Mouse (Mus musculus): ENCODE data around the gene C77080. TPM values are rescaled to one million over a fixed set of nuclear protein-coding genes. Genes with fewer than 3 reads are reported as not detected.

Gene C77080
- 0.47 and 0.59 TPM in 2 replicates for polyA plus RNA-seq (2015; fragmentation: Nextera tagmentation; extraction: Ambion mirVana)

- Histone ChIP-seq H3K4me2 (no peak within 1 kb of the TSS), H3K4me3 (replicated peaks) (no peak within 1 kb of the TSS), H3K27me3 (no peaks in the 10 kb centered on the region; the same call in 1 of the 2 replicates), H3K36me3 (no peaks in the 10 kb centered on the region), H3K9me3 (replicated peaks) (no peaks in the 10 kb centered on the region), H3K27ac (peak within 1 kb of the TSS; percentile 31; the same call in 1 of the 2 replicates), H3K9ac (no peak within 1 kb of the TSS), H3K4me1 (replicated peaks) (peaks cover 38% of the 10 kb centered on the region)
- no peak for DNase-seq
- ATAC-seq (ENCODE audit: low read depth) = no peak
- 33% methylated on average over 3 of the region's 4 CpGs for WGBS (ENCODE audit: insufficient replicate concordance)
These were observed at the start of gene C77080 for GRCm38 (mm10) chr4:129261196-129261595. Gene C77080 (minus strand): TSS chr4:129261404.

- 69% methylated on average over 1 of the region's 1 CpGs for WGBS (ENCODE audit: insufficient replicate concordance)
- Histone ChIP-seq H3K9ac (no peak overlapping the region), H3K36me3 (peaks cover 69% of the 10 kb centered on the region), H3K9me3 (replicated peaks) (no peaks in the 10 kb centered on the region), H3K4me1 (replicated peaks) (peaks cover 25% of the 10 kb centered on the region), H3K27ac (no peak overlapping the region), H3K4me3 (replicated peaks) (no peak overlapping the region), H3K27me3 (no peaks in the 10 kb centered on the region), H3K4me2 (no peak overlapping the region)
- DNase-seq = no peak
- no peak for ATAC-seq (ENCODE audit: low read depth)
These were observed 46.7 kb upstream of the C77080 start for GRCm38 (mm10) chr4:129307936-129308335.

GRCm38 (mm10) chr4:129304306-129304705 lies 43.1 kb upstream of the C77080 start:
- no peak overlapping the region; the same call in 1 of the 2 replicates for H3K27ac ChIP-seq
- peaks cover 38% of the 10 kb centered on the region for H3K36me3 ChIP-seq
- ATAC-seq (ENCODE audit: low read depth) = peak; percentile 73
- WGBS (ENCODE audit: insufficient replicate concordance) = 10% methylated on average over 1 of the region's 1 CpGs
- H3K4me2 ChIP-seq = no peak overlapping the region
- H3K9me3 ChIP-seq (replicated peaks) = no peaks in the 10 kb centered on the region
- H3K4me3 ChIP-seq (replicated peaks) = no peak overlapping the region
- H3K9ac ChIP-seq = no peak overlapping the region
- no peak for DNase-seq
- H3K4me1 ChIP-seq (replicated peaks) = peaks cover 25% of the 10 kb centered on the region
- H3K27me3 ChIP-seq = no peaks in the 10 kb centered on the region

GRCm38 (mm10) chr4:129303816-129304215 lies 42.6 kb upstream of the C77080 start:
- H3K9me3 ChIP-seq (replicated peaks) = no peaks in the 10 kb centered on the region
- H3K9ac ChIP-seq = no peak overlapping the region
- DNase-seq = no peak
- H3K27me3 ChIP-seq = no peaks in the 10 kb centered on the region
- 80% methylated on average over 9 of the region's 9 CpGs for WGBS (ENCODE audit: insufficient replicate concordance)
- no peak overlapping the region for H3K4me2 ChIP-seq
- no peak for ATAC-seq (ENCODE audit: low read depth)
- H3K4me1 ChIP-seq (replicated peaks) = peaks cover 25% of the 10 kb centered on the region
- H3K36me3 ChIP-seq = peaks cover 33% of the 10 kb centered on the region
- no peak overlapping the region; the same call in 1 of the 2 replicates for H3K27ac ChIP-seq
- no peak overlapping the region for H3K4me3 ChIP-seq (replicated peaks)

GRCm38 (mm10) chr4:129303401-129303800 lies 42.2 kb upstream of the C77080 start:
- H3K36me3 ChIP-seq = peaks cover 28% of the 10 kb centered on the region
- H3K4me3 ChIP-seq (replicated peaks) = no peak overlapping the region
- H3K9me3 ChIP-seq (replicated peaks) = no peaks in the 10 kb centered on the region
- DNase-seq (no peak), ATAC-seq (ENCODE audit: low read depth) (no peak)
- no peak overlapping the region for H3K4me2 ChIP-seq
- peaks cover 26% of the 10 kb centered on the region for H3K4me1 ChIP-seq (replicated peaks)
- H3K27ac ChIP-seq = no peak overlapping the region; the same call in 1 of the 2 replicates
- 77% methylated on average over 5 of the region's 5 CpGs for WGBS (ENCODE audit: insufficient replicate concordance)
- H3K27me3 ChIP-seq = no peaks in the 10 kb centered on the region
- no peak overlapping the region for H3K9ac ChIP-seq

GRCm38 (mm10) chr4:129299121-129299520 lies 37.9 kb upstream of the C77080 start:
- Histone ChIP-seq H3K36me3 (no peaks in the 10 kb centered on the region), H3K9me3 (replicated peaks) (no peaks in the 10 kb centered on the region), H3K4me3 (replicated peaks) (no peak overlapping the region), H3K4me1 (replicated peaks) (peaks cover 29% of the 10 kb centered on the region), H3K27ac (no peak overlapping the region), H3K9ac (no peak overlapping the region), H3K4me2 (no peak overlapping the region), H3K27me3 (no peaks in the 10 kb centered on the region)
- ATAC-seq (ENCODE audit: low read depth) = no peak
- WGBS (ENCODE audit: insufficient replicate concordance) = 73% methylated on average over 10 of the region's 10 CpGs
- no peak for DNase-seq

GRCm38 (mm10) chr4:129297724-129298123 lies 36.5 kb upstream of the C77080 start:
- peaks cover 33% of the 10 kb centered on the region for H3K4me1 ChIP-seq (replicated peaks)
- peaks cover 5% of the 10 kb centered on the region; the same call in 1 of the 2 replicates for H3K27me3 ChIP-seq
- H3K36me3 ChIP-seq = no peaks in the 10 kb centered on the region
- no peak overlapping the region for H3K9ac ChIP-seq
- no peak overlapping the region for H3K4me3 ChIP-seq (replicated peaks)
- no peaks in the 10 kb centered on the region for H3K9me3 ChIP-seq (replicated peaks)
- WGBS (ENCODE audit: insufficient replicate concordance) = 87% methylated on average over 4 of the region's 4 CpGs
- H3K4me2 ChIP-seq = no peak overlapping the region
- no peak overlapping the region for H3K27ac ChIP-seq
- no peak for ATAC-seq (ENCODE audit: low read depth)
- DNase-seq = no peak

- peaks cover 34% of the 10 kb centered on the region for H3K4me1 ChIP-seq (replicated peaks)
- H3K9me3 ChIP-seq (replicated peaks) = no peaks in the 10 kb centered on the region
- H3K4me3 ChIP-seq (replicated peaks) = no peak overlapping the region
- ATAC-seq (ENCODE audit: low read depth) (no peak), DNase-seq (no peak)
- no peak overlapping the region for H3K4me2 ChIP-seq
- H3K36me3 ChIP-seq = no peaks in the 10 kb centered on the region
- H3K27me3 ChIP-seq = peaks cover 5% of the 10 kb centered on the region; the same call in 1 of the 2 replicates
- no peak overlapping the region for H3K27ac ChIP-seq
- H3K9ac ChIP-seq = no peak overlapping the region
- 62% methylated on average over 7 of the region's 7 CpGs for WGBS (ENCODE audit: insufficient replicate concordance)
These were observed 34.9 kb upstream of the C77080 start for GRCm38 (mm10) chr4:129296066-129296465.

- H3K4me2 ChIP-seq = no peak overlapping the region
These were observed 34.0 kb upstream of the C77080 start for GRCm38 (mm10) chr4:129295188-129295587.

GRCm38 (mm10) chr4:129293702-129294101 lies 32.5 kb upstream of the C77080 start:
- Histone ChIP-seq H3K27ac (no peak overlapping the region), H3K4me1 (replicated peaks) (peaks cover 34% of the 10 kb centered on the region), H3K4me2 (no peak overlapping the region), H3K9ac (no peak overlapping the region), H3K9me3 (replicated peaks) (no peaks in the 10 kb centered on the region), H3K27me3 (peaks cover 12% of the 10 kb centered on the region), H3K36me3 (no peaks in the 10 kb centered on the region), H3K4me3 (replicated peaks) (no peak overlapping the region)
- WGBS (ENCODE audit: insufficient replicate concordance) = 57% methylated on average over 16 of the region's 16 CpGs
- DNase-seq (no peak), ATAC-seq (ENCODE audit: low read depth) (no peak)

More at GRCm38 (mm10) chr4:129295188-129295587, 34.0 kb upstream of the C77080 start:
- no peak overlapping the region for H3K4me3 ChIP-seq (replicated peaks)
- ATAC-seq (ENCODE audit: low read depth) (peak; percentile 78), DNase-seq (peak; percentile 27)
- 0% methylated on average over 2 of the region's 2 CpGs for WGBS (ENCODE audit: insufficient replicate concordance)
- H3K9ac ChIP-seq = no peak overlapping the region; the same call in 1 of the 2 replicates
- peaks cover 5% of the 10 kb centered on the region; the same call in 1 of the 2 replicates for H3K27me3 ChIP-seq
- H3K9me3 ChIP-seq (replicated peaks) = no peaks in the 10 kb centered on the region
- H3K27ac ChIP-seq = peak overlapping the region; percentile 39
- H3K36me3 ChIP-seq = no peaks in the 10 kb centered on the region
- peaks cover 34% of the 10 kb centered on the region for H3K4me1 ChIP-seq (replicated peaks)

GRCm38 (mm10) chr4:129292831-129293230 lies 31.6 kb upstream of the C77080 start:
- peaks cover 29% of the 10 kb centered on the region for H3K4me1 ChIP-seq (replicated peaks)
- ATAC-seq (ENCODE audit: low read depth) (no peak), DNase-seq (no peak)
- H3K36me3 ChIP-seq = no peaks in the 10 kb centered on the region
- no peak overlapping the region for H3K4me3 ChIP-seq (replicated peaks)
- H3K9ac ChIP-seq = no peak overlapping the region
- H3K4me2 ChIP-seq = no peak overlapping the region
- 52% methylated on average over 7 of the region's 7 CpGs for WGBS (ENCODE audit: insufficient replicate concordance)
- no peaks in the 10 kb centered on the region for H3K9me3 ChIP-seq (replicated peaks)
- peaks cover 21% of the 10 kb centered on the region for H3K27me3 ChIP-seq
- no peak overlapping the region for H3K27ac ChIP-seq

GRCm38 (mm10) chr4:129289671-129290070 lies 28.5 kb upstream of the C77080 start:
- Histone ChIP-seq H3K4me2 (no peak overlapping the region), H3K9me3 (replicated peaks) (no peaks in the 10 kb centered on the region), H3K4me3 (replicated peaks) (no peak overlapping the region), H3K36me3 (no peaks in the 10 kb centered on the region), H3K9ac (no peak overlapping the region), H3K4me1 (replicated peaks) (peaks cover 26% of the 10 kb centered on the region), H3K27me3 (peaks cover 50% of the 10 kb centered on the region), H3K27ac (no peak overlapping the region)
- no peak for ATAC-seq (ENCODE audit: low read depth)
- WGBS (ENCODE audit: insufficient replicate concordance) = 83% methylated on average over 8 of the region's 8 CpGs
- no peak for DNase-seq
